Comparison of ENCODE assay signal across 22 mouse cellular contexts in genomic region chr16:78261520-78261919, GRCm38 (mm10). TPM values are rescaled to one million over a fixed set of nuclear protein-coding genes. Genes with fewer than 3 reads are reported as not detected.
DNase-seq lines count a peak whose midpoint lies in the region; ATAC-seq lines count a peak whose summit lies in the region.
"Had no signal": no experiment of that assay in that cellular context is flagged by ENCODE, and none has a peak within 500 bp of the region (broad histone marks: within the 10 kb centered on the region; RNA-seq: fewer than 3 reads in every experiment).

No protein-coding gene starts in this region.

- no peak for ATAC-seq in intestine, embryonic 15.5 days
- peak; percentile 60 for ATAC-seq in megakaryocyte progenitor cell, adult 5-6 weeks (replicated peaks; ENCODE audit: poor library complexity)
- ATAC-seq in stomach, embryonic 15.5 days (ENCODE audit: insufficient read depth, low FRiP score, low read depth): no peak
- ATAC-seq in inflammation-experienced regulatory T-cells, adult 6 months: no peak
- ATAC-seq in kidney, embryonic 14.5 days (ENCODE audit: low FRiP score, low TSS enrichment): no peak
- ATAC-seq: forebrain, embryonic 16.5 days had no signal

- no peak overlapping the region for H3K4me2 ChIP-seq in intestine, embryonic 15.5 days (replicated peaks)
- H3K4me2 ChIP-seq in stomach, embryonic 15.5 days: no peak overlapping the region
- no peak overlapping the region for H3K4me2 ChIP-seq in kidney, embryonic 14.5 days (replicated peaks; ENCODE audit: low read depth, low read length)
- H3K4me2 ChIP-seq: embryonic facial prominence, embryonic 13.5 days; forebrain, embryonic 12.5 days; hindbrain, embryonic 13.5 days had no signal

- H3K36me3 ChIP-seq in intestine, embryonic 15.5 days: no peaks in the 10 kb centered on the region
- no peaks in the 10 kb centered on the region for H3K36me3 ChIP-seq in stomach, embryonic 15.5 days
- H3K36me3 ChIP-seq in kidney, embryonic 14.5 days (ENCODE audit: control insufficient read depth, insufficient read depth, low read length): no peaks in the 10 kb centered on the region
- H3K36me3 ChIP-seq: embryonic facial prominence, embryonic 13.5 days; forebrain, embryonic 12.5 days; heart, embryonic 10.5 days; hindbrain, embryonic 13.5 days had no signal

- no peaks in the 10 kb centered on the region for H3K27me3 ChIP-seq in intestine, embryonic 15.5 days (replicated peaks)
- H3K27me3 ChIP-seq in stomach, embryonic 15.5 days (replicated peaks): no peaks in the 10 kb centered on the region
- H3K27me3 ChIP-seq in kidney, embryonic 14.5 days (ENCODE audit: control insufficient read depth, insufficient read depth, low read length): no peaks in the 10 kb centered on the region
- H3K27me3 ChIP-seq: embryonic facial prominence, embryonic 13.5 days had no signal

- peak; percentile 37 for DNase-seq in forelimb bud, embryonic 11.5 days (ENCODE audit: low read depth, low spot score)
- DNase-seq in ovary, postnatal 10 days (ENCODE audit: low spot score): no peak
- DNase-seq in lung, postnatal 10 days: no peak
- DNase-seq: adrenal gland, postnatal 14 days; cerebellum, adult 11-12 months; cerebellum, adult 9-10 months; cerebellum, postnatal 25 days; gastrocnemius, adult 2 months; gastrocnemius, postnatal 25 days; heart, adult 11 months; heart, postnatal 10 days had no signal

- H3K27ac ChIP-seq in intestine, embryonic 15.5 days: peak overlapping the region; percentile 61
- H3K27ac ChIP-seq in stomach, embryonic 15.5 days: peak overlapping the region; percentile 68; the same call in 1 of the 2 replicates
- no peak overlapping the region for H3K27ac ChIP-seq in kidney, embryonic 14.5 days (ENCODE audit: low read depth, low read length)
- H3K27ac ChIP-seq: embryonic facial prominence, embryonic 13.5 days; forebrain, embryonic 12.5 days; gastrocnemius, adult 2 months; heart, embryonic 10.5 days; hindbrain, embryonic 13.5 days had no signal

- peaks cover 7% of the 10 kb centered on the region; the same call in 1 of the 2 replicates for H3K4me1 ChIP-seq in intestine, embryonic 15.5 days (replicated peaks)
- 0 out of 2 replicates have a peak, but pooled peaks cover 6% of the 10 kb centered on the region for H3K4me1 ChIP-seq in stomach, embryonic 15.5 days
- peaks cover 6% of the 10 kb centered on the region; the same call in 1 of the 2 replicates for H3K4me1 ChIP-seq in kidney, embryonic 14.5 days (ENCODE audit: control insufficient read depth, insufficient read depth, low read length)

- no peak overlapping the region for H3K9ac ChIP-seq in intestine, embryonic 15.5 days
- no peak overlapping the region for H3K9ac ChIP-seq in stomach, embryonic 15.5 days
- H3K9ac ChIP-seq in kidney, embryonic 14.5 days (ENCODE audit: low read depth, low read length): no peak overlapping the region
- H3K9ac ChIP-seq: embryonic facial prominence, embryonic 13.5 days; forebrain, embryonic 12.5 days; hindbrain, embryonic 13.5 days had no signal

- WGBS in intestine, embryonic 15.5 days: 35% methylated on average over 3 of the region's 3 CpGs
- 58% methylated on average over 3 of the region's 3 CpGs for WGBS in stomach, embryonic 15.5 days
- 23% methylated on average over 3 of the region's 3 CpGs for WGBS in kidney, embryonic 14.5 days

- no peak overlapping the region for H3K4me3 ChIP-seq in intestine, embryonic 15.5 days (replicated peaks)
- no peak overlapping the region for H3K4me3 ChIP-seq in stomach, embryonic 15.5 days (replicated peaks)
- H3K4me3 ChIP-seq in kidney, embryonic 14.5 days (ENCODE audit: low read length): no peak overlapping the region
- H3K4me3 ChIP-seq: embryonic facial prominence, embryonic 13.5 days; forebrain, embryonic 12.5 days; gastrocnemius, adult 2 months; heart, embryonic 10.5 days; hindbrain, embryonic 13.5 days had no signal

- H3K9me3 ChIP-seq in intestine, embryonic 15.5 days: no peaks in the 10 kb centered on the region
- H3K9me3 ChIP-seq in stomach, embryonic 15.5 days: no peaks in the 10 kb centered on the region
- H3K9me3 ChIP-seq in kidney, embryonic 14.5 days (ENCODE audit: control insufficient read depth, low read length): no peaks in the 10 kb centered on the region
- H3K9me3 ChIP-seq: embryonic facial prominence, embryonic 13.5 days; forebrain, embryonic 12.5 days; heart, embryonic 10.5 days; hindbrain, embryonic 13.5 days had no signal

RNA-seq across cellular contexts. Expression of gene Cxadr, which starts 39.8 kb away (rescaled TPM):
- polyA plus RNA-seq in intestine, embryonic 15.5 days (2015; fragmentation: Nextera tagmentation; extraction: Ambion mirVana): 50.6 and 53.7 TPM in 2 replicates
- total RNA-seq in megakaryocyte progenitor cell, adult 5-6 weeks (2015): 1.6 and 1.9 TPM in 2 replicates
- total RNA-seq in megakaryocyte progenitor cell, adult 5-6 weeks (2017): 2.7 and 7.5 TPM in 2 replicates
- polyA plus RNA-seq in stomach, embryonic 15.5 days (2015; fragmentation: Nextera tagmentation; extraction: Ambion mirVana): 59.0 and 68.1 TPM in 2 replicates
- polyA plus RNA-seq in inflammation-experienced regulatory T-cells, adult 6 months (2017; shearing (Covaris generic)): 1 to 10 TPM in 2 of 3 experiments, under 1 TPM in 1; 0.65 to 1.5 (median 1.1) TPM
- polyA plus RNA-seq in kidney, embryonic 14.5 days (2014; fragmentation: Nextera tagmentation; extraction: Ambion mirVana): 22.1 and 25.7 TPM in 2 replicates
- total RNA-seq: MEL had no signal
